Mouse (Mus musculus): ENCODE measurements around the gene Aqp8.

The Aqp8 gene

DNA sequence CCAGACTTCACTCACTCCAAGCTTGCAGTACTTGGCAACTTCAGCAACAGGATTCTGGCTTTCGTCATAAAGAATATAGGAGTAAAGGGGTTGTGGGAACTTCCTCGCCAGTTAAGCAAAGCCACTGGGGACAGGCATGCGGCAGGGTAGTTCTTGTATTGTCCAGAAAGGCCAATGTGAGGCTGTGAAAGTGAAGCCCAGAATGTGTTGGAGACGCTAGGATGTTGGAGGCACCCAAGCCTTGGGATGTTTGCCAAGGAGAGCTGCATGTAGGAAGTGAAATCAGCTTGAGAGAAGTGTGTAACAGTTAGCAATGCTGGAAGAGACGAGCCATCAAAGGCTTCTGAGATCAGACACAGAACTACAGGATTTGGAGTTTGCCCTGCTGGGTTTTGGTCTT is 25.6 kb downstream of the Aqp8 start:
- no peak for DNase-seq (ENCODE audit: low read depth, low spot score)

DNA sequence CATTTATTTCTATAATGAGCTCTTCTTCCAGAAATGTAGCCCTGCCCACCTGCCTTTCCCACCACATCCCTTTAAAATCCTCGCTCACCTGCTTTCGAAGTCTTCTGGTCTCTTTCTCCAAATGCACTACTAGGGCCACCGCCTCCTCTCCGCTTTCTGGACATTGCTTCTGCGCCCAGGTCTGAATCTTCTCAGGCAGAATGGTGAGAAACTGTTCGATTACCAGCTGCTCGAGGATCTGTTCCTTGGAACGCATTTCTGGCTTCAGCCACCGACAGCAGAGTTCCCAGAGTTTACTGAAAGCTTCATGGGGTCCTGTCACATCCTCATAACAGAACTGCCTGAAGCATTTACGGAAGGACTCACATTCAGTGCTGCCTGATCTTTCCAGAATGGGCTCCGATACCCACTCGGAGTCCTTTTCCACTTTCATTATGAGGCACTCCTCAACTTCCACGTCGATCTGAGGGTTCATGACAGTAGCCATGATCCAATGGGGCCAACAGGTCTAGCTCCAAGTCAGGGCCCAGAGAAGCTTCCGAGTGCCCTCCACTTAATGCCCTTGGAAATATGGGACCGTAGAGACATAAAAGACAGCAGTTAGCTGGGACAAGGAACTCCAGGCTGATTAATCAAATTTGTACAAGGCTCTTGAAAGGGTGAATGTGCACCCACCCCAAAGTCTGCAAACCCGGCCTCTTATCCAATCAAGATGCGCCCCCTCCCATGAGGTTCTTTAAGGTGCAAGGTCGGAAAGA is 37.6 kb downstream of the Aqp8 start:
- DNase-seq (ENCODE audit: low read depth, low spot score): no peak

DNA sequence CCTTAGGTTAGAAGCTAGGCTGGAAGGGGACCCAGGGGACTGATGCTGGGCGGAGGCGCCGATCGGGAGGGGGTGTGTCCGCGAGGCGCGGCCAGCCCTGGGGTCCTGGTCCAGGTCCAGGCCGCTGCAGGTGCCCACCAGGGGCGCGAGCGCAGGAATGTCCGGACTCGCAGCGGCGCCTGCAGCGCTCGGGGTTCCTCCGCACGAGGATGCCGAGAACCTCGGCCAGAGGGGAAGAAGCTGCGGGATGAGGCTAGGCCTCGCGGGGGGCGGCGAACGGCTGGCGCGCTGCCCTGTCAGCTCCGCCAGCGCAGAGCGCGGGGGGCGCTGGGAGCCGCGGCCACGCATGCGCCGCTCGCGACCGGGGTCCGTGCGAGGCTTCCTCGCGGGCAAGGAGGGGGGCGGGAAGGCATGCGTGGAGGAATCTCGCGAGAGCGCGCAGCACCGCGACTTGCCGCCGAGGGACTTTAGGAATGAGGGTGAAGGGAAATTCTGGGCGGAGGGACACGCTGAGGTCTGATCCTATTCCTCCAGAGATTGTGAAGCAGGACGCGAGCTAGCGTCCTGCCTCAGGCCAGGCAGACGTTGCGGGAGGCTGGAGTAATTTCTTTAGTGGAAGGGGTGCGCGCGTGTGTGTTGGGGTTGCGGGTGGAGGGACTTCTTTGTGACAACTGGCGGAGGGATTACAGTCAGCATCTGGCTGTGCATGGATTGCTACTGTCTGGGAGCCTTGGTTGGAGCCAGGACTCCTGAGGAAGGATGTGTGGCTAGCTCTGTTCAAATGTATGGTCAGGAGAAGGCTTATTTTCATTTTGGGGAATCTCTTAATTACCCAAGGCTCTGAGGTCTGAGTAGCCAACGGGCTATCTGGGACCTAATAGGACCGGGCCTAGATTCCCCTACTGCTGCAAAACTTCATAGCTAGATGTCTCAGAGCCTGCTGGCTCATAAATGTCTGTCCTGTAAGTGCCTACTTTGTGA is 38.4 kb downstream of the Aqp8 start, which contains the start of gene Zkscan2:
Gene Zkscan2, minus strand, starts transcription at position 211 of the 981 bp plus-strand sequence.
- DNase-seq (ENCODE audit: low read depth, low spot score): no peak

DNA sequence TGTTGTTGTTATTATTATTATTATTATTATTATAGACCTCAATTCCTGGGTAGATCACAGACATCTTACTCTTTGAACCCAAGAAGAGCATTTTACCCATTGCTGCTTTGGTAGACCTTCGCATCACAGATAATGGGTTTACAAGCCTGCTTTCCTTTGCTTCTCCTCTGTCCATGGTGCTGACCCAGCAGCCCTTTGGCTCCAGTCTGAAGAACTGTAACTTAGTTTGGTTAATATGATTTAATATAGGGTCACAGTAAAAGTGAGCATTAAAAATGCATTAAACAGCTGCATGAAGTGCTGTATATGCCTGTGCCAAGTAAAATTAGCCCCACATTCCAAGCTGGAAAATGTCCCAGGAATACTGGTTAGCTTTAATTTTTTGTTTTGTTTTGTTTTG is 41.3 kb downstream of the Aqp8 start:
- no peak for DNase-seq (ENCODE audit: low read depth, low spot score)

DNA sequence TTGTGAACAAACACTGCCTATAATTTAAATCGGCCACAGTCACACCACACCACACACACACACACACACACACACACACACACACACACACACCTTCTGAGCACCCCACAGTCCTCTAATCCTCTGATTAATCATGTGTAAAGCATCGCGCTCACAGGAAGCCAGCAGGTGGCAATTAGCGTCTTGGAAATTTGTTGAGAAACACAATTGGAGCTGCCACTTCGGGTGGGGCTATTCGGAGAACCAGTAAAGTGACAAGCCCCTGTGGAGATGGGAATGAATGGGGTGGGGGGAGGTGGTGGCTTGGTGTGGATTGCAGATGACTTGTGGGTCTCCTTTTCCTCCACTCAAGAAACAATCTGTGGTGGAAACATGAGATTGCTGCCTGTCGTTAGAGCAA is 45.9 kb downstream of the Aqp8 start:
- DNase-seq (ENCODE audit: low read depth, low spot score): no peak

All from c-Kit-negative CD71-positive TER-119-positive erythroid progenitor cells, embryonic 14.5 days (primary cell).